Mouse (Mus musculus) gastrocnemius, adult 8-10 months (tissue): ENCODE data around the gene Nav2. TPM values are rescaled to one million over a fixed set of nuclear protein-coding genes. Genes with fewer than 3 reads are reported as not detected.

Experiments
- DNase-seq, 2 experiments: peaks; one replicate each; pipeline ENCODE4 v3.0.0; 2022; ENCODE audit warnings: low spot score in 2 of 2
- total RNA-seq, 4 experiments: library from RNA; stranded (reverse); gene quantifications; 2 replicates each; pipeline ENCODE4 v1.2.4; 2022

Nav2 gene
- total RNA-seq, 4 experiments from 2014 or later = 15.9 to 30.8 (median 25.7) TPM

DNA sequence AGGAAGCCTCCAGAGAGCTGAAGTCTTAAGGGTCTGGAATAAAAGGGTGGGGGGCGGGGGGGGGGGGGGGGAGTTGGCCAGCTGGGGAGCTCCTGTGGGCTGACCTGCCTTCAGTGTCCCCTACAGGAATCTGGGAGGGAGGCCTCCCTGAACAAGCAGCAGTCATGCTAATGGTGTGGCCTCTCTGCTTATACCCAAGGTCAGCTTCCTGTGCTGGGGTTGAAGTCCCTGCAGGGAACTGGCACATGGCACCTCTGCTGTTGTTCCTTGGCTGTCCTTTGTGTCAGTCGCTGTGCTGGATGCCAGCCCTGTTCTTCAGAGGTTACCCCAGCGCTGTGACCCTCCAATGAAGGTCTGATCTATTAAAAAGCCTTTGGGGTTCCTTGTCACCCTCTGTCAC, 596.5 kb downstream of the Nav2 start:
- no peak for DNase-seq

GRCm38 (mm10) chr7:49506085-49506820, 597.7 kb downstream of the Nav2 start:
- DNase-seq = no peak

GRCm38 (mm10) chr7:49507943-49508506, 599.5 kb downstream of the Nav2 start:
- no peak for DNase-seq

DNA sequence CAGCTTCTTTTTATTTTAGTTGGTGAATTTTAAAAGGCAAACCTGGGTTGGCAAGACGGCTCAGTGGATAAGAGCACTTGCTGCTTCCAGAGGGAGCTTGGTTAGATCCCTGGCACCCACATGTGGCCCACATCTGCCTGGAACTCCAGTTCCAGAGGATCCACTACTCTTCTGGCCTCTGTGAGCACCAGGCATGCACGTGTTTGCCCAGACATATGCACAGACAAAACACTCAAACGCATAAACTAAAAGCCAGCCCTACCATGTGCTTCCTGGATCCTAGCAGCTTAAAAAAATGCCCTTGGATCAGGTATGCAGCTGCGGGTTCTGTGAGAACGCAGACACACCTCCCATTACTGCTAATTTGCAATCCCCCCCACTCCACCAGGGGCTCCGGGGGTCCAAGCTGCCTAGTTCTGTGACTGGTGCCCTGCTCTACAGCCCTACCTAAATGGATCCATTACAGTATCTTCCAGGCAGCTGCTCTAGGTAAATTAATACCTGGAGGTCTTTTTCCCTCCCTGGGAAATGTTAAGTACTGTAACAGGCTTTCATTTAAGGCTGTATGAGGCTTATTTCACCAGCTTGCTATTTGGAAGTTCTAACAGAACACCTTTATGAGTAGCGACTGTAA, 603.4 kb downstream of the Nav2 start:
- DNase-seq = no peak

- no peak for DNase-seq
These were observed 605.4 kb downstream of the Nav2 start for GRCm38 (mm10) chr7:49513763-49514437.

DNA sequence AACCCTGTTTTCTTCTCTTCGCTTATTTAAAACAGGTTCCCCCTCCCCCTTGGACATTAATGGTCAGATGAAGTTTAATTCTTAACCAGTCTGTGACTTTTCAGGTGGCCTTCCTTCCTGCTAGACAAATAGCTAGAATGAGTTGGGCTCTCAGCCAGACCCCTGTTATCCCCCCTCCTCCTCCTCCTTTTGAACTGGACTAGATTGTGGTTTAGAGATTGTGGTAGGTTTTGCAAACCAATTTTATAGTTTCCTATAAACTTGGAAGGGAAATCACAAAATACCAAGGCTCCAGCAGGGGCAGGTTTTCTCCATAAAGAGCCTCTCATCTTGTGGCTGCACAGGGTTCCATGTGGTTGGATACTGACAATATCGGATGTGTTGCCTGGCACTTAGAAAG, 606.5 kb downstream of the Nav2 start:
- no peak for DNase-seq

GRCm38 (mm10) chr7:49520504-49520903, 612.0 kb downstream of the Nav2 start:
- DNase-seq = no peak

- no peak for DNase-seq
These were observed 612.8 kb downstream of the Nav2 start for GRCm38 (mm10) chr7:49521349-49521748.

- no peak for DNase-seq
These were observed 613.5 kb downstream of the Nav2 start for GRCm38 (mm10) chr7:49521976-49522375.

DNA sequence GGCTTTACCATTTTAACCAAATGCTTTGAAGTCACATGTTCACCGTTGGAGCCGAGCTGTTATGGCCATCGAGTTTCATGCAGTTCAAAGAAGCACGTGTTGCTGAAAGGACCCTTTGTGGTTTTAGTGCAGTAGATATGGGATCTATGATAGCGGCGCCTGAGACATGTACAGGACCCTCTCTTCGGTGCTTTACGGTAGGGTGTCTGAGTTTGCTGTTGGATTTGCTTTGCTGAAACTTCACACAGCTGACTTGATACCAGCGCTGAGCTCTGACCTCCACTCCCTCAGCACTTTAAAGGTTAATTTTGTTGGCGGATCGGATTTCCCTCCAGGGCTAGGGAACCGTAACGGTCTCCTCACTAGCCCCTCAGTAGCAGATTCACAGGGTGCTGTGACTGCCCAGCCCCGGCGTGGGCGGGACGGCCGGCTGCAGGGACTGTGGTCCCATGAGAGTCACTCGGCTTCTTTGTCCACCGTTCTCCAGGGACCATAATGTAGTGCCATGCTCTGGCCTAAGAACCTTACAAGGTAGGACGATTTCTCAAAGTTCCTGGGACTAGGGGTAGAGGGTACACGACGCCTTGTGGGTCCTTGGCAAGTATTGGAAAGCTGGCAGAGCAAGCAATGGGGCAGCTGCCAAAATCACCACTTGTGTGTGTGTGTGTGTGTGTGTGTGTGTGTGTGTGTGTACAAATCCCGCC, 614.0 kb downstream of the Nav2 start:
- DNase-seq = no peak

GRCm38 (mm10) chr7:49523115-49523445, 614.6 kb downstream of the Nav2 start:
- DNase-seq = no peak

DNA sequence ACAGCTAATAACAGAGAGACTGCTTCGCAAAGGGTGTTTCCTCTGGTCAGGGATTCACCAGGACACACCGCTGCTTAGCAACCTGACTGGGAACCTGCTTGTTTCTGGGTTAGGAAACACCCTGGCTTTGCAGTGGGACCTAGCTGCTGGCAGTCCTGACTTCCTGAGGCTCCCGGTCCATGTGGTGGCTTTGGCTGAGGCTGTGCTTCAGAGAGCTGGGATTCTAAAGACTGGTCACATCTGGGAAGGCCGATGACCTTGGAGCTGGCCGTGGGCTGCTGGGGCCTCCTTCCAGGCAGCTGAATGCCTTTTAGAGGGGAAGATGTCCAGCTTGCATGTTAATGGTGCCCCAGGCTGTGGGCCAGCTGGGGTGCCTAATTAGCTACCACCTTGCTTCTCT, 615.2 kb downstream of the Nav2 start:
- DNase-seq = no peak

- DNase-seq = no peak
These were observed 617.0 kb downstream of the Nav2 start for GRCm38 (mm10) chr7:49525348-49526100.

DNA sequence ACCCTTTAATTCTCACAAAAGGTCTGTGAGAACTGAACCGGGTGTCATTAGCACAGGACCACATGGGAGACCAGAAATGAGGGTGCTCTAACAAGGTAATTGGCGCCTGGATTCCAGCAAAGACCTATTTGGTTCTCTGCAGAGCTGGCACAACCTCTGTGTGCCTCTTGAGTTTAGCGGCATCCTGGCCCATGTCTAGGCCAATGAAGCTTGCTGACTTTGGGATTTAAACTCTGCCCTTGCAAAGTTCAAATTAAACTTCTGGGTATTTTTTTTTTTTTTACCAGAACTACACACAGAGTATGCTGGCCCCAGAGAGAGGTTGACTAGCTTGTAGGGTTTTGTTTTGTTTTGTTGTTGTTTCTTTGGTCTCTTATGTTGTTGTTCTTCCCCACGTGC, 617.6 kb downstream of the Nav2 start:
- no peak for DNase-seq

GRCm38 (mm10) chr7:49527495-49527894, 619.0 kb downstream of the Nav2 start:
- no peak for DNase-seq

- DNase-seq = no peak
These were observed 619.4 kb downstream of the Nav2 start for GRCm38 (mm10) chr7:49527925-49528324.

DNA sequence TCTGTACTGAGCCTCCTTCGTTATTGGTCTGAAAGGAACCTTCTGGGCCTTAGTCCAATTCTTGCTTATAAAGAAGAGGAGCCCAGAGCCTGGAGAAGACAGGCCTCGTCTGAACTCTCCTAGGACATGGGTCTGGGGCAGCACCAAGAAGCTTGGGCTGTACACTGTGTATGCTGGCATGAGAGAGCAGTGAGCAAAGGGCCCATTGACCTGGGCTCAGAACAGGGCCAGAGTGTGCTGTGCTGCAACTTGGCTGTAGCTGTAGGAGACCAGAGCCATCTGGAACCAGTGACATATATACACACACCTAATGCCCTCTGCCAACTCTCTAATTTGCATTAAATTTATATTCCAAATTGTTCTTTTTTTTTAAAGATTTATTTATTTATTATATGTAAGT, 621.0 kb downstream of the Nav2 start:
- no peak for DNase-seq

GRCm38 (mm10) chr7:49533571-49533970, 625.1 kb downstream of the Nav2 start:
- DNase-seq = no peak

GRCm38 (mm10) chr7:49534208-49534607, 625.7 kb downstream of the Nav2 start:
- DNase-seq = no peak

- DNase-seq = no peak
These were observed 629.8 kb downstream of the Nav2 start for GRCm38 (mm10) chr7:49538360-49538759.

- DNase-seq = no peak
These were observed 631.7 kb downstream of the Nav2 start for GRCm38 (mm10) chr7:49540181-49540580.
